Mouse (Mus musculus) liver, embryonic 14.5 days (tissue): Measurements from ENCODE around the gene Cyp2j5.

Source experiments
- CTCF ChIP-seq: IDR thresholded peaks from 2 replicates; pipeline ENCODE4 v1.5.1; 2016; ENCODE audit warnings: antibody characterized with exemption, low read depth, control low read depth
- EP300 ChIP-seq: IDR thresholded peaks from 2 replicates; pipeline ENCODE4 v1.6.1; 2016; ENCODE audit warnings: antibody characterized with exemption, low read depth

DNA sequence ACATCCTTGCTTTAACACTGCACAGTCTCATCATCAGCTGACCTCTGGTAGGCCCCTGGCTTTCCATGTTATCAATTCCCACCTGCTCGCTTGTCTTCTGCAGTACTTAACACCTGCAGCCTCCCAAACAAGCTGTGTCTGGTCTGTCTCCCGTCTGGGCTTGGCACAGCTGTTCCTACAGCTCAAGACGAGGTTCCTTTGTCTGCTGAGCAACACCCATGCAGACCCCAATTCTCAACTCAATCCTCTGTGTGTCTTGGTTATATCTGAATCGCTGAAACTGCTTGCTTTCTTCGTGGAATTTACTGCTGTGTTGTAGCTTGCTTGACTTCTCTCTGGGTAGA lies 34.2 kb upstream of the Cyp2j5 start:
- TF ChIP-seq CTCF (no peak), EP300 (no peak)
